Mouse (Mus musculus): ENCODE results near the gene Ammecr1. TPM values are rescaled to one million over a fixed set of nuclear protein-coding genes. Genes with fewer than 3 reads are reported as not detected.

Gene Ammecr1
- total RNA-seq, 4 experiments from 2014 or later, result 2.8 to 3.4 (median 3.1) TPM

DNA sequence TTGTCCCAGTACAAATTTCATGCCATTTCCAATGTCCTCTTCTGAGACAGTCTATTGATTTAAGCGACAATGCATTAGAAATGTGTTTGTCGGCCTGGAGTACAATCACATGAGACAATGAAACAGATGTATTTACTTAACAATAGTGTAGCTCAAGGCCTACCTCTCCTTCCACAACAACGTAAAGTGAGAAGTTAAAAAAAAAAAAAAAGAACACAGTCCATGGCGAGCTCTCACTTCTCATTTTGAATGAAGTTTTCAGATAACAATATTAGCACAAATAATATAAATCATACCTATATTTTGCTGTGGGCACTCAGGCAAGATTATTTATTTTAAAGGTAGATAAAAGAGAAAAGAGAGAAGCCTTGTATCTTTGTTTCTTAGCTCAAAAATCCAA is 49.8 kb downstream of the Ammecr1 start:
- no peak for DNase-seq (ENCODE audit: low spot score in 2 of 2)

DNA sequence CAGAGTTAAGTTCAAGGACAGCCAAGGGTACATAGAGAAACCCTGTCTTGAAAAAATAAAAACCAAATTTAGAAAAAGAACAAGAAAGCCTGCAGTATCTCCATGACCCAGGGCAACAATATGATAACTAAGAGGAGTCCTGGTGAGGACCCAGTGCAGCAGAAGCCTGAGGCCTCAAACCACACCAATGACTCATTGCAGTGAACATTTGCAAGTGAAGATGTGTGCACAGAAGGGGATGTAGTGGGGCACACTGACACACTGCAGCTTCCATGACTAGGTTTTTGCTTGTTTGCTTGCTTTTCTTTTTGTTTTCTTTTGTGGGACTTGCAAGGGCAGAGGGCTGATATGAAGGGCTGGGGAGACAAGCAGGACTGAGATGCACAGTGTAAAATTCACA is 52.3 kb downstream of the Ammecr1 start:
- DNase-seq (ENCODE audit: low spot score in 2 of 2), result no peak

GRCm38 (mm10) chrX:142903854-142904253 is 62.7 kb downstream of the Ammecr1 start:
- DNase-seq (ENCODE audit: low spot score in 2 of 2), result no peak

DNA sequence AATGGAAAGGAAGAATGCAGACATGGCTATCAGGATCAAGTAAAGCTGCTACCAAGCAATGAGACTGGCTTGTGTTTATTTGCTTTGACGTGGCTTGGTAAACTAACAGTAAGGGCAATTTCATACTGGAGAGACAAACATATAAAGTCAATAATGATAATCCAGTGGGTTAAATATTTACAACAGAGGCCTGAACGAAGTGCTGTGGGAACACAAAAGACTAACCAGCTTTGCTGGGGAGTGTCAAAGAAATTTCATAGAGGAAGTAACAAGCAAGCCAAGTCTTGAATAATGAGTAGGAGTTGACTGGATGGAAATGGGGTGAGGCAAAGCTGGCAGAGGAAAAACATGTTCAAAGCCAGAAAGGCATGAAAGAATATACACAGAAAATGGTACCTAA is 63.9 kb downstream of the Ammecr1 start:
- DNase-seq (ENCODE audit: low spot score in 2 of 2), result no peak

DNA sequence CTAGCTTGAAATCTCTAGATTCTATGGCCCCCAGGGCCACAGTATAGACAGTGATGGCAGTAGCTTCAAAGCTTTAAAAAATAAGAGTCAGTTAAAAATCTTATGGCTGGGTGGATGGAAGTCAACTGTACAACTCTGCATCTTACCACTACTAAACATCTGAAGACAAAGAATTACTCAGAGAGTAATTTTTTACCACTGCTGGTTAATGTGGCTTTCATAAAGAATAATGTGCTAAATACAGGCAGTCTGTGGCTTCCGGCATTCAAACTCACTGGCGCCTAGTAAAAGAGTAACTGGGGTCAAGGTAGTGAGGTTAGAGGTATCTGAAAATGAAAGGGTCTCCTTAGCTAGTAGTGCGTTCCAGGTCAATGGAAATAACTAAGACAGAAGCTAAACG is 64.6 kb downstream of the Ammecr1 start:
- no peak for DNase-seq (ENCODE audit: low spot score in 2 of 2)

DNA sequence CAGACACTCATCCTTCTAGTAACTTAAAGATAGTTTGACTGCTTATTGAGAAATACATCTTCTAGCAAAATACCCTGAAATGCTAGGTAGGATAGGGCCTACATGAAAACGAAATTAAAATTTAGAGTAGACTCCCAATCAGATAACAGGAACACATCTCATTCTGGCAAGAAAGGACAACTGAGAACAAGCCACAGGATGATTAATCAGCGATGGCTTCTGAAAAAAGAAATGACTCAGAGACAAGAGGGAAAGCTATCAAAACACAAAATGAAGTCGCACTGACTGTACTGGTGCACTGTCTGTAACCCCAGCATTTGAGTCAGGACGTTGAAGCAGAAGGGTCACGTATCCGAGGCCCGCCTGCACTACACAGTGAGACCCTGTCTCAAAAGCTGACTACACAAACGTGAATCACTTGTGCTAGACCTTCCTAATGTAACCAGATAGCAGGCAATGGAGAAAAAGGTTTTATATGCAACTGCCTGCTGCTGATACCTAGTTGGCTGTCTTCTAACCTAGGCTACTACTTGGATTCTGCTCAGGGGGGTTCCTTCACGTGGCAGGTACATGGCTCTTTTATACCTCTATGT is 68.1 kb downstream of the Ammecr1 start:
- no peak for DNase-seq (ENCODE audit: low spot score in 2 of 2)

GRCm38 (mm10) chrX:142897477-142898000 is 69.0 kb downstream of the Ammecr1 start:
- DNase-seq (ENCODE audit: low spot score in 2 of 2), result no peak

DNA sequence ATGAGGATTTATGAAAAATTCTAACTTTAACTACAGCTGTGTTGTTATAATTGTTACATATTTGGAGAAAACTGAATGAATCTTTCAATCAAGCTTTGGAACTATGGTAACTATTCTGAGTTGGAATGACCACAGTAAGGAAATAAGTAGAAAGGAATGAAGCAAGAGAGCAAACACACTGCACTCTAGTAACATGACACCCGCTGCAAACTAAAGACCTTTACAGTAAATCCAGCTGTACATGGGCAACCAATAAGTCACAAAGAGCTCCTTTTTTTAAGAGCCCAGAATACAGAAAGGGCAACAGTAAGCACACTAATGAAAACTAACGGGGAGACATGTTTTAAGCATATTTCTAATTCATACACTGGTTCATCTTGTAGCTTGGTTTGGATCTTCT is 71.2 kb downstream of the Ammecr1 start:
- DNase-seq (ENCODE audit: low spot score in 2 of 2), result no peak

DNA sequence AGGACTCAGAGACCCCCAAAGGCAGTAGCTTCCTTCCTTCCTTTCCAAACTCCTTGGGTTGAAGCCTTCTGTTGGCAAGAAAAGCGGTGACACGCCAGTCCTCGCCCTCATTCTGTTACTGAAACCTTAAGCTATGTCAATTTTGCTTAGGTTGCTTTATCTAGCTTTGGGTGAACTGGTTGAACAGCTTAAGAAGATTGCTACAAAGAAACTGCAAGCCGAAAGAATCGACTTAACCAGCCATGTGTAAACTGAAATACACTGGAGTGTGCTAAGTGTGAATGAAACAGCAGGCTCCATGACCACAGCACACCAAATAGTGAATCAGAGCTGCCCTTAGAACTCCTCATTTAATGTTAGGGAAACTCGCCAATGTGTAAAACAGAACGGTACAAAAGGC is 80.6 kb downstream of the Ammecr1 start:
- no peak for DNase-seq (ENCODE audit: low spot score in 2 of 2)

DNA sequence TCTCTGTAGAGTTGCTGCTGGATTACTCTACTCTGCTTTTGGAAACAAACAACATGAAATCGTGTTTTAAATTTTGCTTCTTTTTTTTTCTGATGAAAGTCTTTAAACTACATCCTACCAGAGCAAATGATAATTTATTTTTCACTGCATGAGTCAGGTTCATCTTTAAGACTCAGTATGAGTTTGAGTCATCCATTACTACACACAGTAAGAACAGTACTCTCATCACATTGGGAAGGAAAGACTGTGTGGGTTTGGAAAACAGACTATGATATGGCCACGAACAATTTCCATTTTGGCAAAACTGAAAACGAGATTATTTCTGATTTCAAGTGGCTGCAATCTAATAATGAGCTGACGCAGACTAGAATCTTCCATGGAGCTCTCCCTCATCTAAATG is 82.9 kb downstream of the Ammecr1 start:
- no peak for DNase-seq (ENCODE audit: low spot score in 2 of 2)

- no peak for DNase-seq (ENCODE audit: low spot score in 2 of 2)
These were observed 84.3 kb downstream of the Ammecr1 start for GRCm38 (mm10) chrX:142882255-142882654.

- no peak for DNase-seq (ENCODE audit: low spot score in 2 of 2)
These were observed 96.7 kb downstream of the Ammecr1 start for GRCm38 (mm10) chrX:142869844-142870243.

- DNase-seq (ENCODE audit: low spot score in 2 of 2), result no peak
These were observed 118.5 kb downstream of the Ammecr1 start for GRCm38 (mm10) chrX:142848032-142848431.

DNA sequence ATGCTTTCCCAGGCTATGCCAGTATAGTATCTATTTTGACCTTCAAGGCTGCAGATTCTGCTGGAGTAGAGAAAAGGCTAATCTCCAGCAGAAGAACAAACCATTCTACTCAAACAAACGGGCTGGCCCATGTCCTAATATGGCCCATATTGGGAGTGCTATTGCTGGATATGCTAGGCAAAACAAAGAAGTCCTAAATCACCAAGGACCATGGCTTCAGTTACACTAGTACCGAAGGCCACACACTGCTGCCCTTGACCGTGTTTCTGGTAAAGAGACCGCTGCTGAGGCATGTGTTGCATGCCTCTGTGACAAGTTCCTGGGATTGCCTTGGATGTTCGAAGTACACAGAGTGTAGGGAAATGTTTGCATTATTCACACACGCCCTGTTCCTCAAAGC is 120.3 kb downstream of the Ammecr1 start:
- no peak for DNase-seq (ENCODE audit: low spot score in 2 of 2)

DNA sequence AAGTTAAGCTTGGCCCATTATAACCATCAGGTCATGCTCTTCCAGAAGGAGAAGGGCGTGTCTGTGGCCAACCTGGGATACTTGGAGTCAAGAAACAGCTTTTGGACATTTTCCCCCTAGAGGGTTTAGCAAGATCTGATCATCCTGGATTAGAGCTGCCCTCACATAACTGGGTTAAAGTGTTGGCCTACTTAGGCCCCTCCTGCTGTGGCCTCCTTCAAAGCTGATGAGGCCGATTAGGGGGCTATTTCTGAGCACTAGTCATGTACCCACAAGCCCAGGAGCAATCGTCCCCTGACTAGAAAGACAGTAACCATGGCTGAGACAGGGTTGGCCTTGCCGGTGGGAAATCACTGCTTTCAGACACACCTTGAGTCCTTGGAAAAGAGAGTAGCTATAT is 124.6 kb downstream of the Ammecr1 start:
- DNase-seq (ENCODE audit: low spot score in 2 of 2), result no peak

DNA sequence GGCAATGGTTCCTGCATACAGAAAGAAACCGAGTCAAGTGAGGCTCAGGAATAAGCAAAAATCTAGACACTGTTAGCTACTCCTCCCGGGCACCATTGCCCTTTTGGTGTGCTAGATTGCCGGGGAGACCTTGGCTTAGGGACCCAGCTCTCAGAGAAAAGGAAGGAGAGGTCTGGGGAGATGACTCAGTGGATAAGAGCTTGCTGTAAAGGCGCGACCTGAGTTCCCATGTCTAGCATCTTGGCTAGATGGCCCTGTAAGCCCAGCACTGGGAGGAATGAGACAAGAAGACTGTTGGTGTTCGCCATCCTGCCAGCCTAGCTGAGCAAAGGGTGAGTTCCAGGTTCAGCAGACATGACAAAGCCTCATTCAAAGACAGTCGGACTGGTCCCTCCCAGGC is 127.1 kb downstream of the Ammecr1 start:
- no peak for DNase-seq (ENCODE audit: low spot score in 2 of 2)

DNA sequence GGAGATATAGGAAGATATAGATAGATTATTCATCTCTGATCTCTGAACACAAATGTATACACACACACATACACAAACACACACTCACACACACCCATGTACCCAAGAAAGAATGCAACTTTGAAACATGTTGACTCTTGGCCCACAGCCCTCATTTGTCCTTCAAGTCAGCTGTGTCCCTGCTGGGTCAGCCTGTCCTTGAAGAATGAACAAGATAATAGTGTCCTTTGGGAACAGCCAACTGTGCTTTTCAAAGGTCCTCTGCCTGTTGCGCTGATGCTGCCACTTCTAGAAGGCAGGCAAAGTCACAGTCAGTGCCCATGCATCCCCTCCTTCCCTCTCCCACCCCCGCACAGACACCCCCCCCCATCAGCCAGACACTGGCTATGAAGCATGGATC is 127.7 kb downstream of the Ammecr1 start:
- no peak for DNase-seq (ENCODE audit: low spot score in 2 of 2)

- DNase-seq (ENCODE audit: low spot score in 2 of 2), result no peak
These were observed 129.2 kb downstream of the Ammecr1 start for GRCm38 (mm10) chrX:142837316-142837715.

GRCm38 (mm10) chrX:142836399-142836798 is 130.1 kb downstream of the Ammecr1 start:
- no peak for DNase-seq (ENCODE audit: low spot score in 2 of 2)

DNA sequence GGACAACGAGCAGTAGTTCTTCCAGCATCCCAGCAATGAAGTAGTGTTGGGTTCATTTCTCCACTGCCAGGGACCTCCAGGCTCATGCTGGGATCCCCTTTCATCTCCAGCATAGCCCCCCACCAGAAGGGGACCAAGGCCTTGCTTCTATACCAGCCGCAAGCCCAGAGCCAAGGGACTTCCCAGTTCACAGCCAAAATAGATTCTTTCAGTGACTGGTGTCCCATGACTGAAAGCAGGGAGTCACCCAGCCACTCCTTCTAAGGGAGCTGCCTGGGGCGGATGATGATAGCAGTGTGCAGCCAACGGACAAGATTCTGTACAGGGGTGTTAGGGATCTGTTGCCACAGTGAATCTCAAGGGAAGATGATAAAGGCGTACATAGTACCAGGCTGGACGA is 131.7 kb downstream of the Ammecr1 start:
- DNase-seq (ENCODE audit: low spot score in 2 of 2), result no peak

DNA sequence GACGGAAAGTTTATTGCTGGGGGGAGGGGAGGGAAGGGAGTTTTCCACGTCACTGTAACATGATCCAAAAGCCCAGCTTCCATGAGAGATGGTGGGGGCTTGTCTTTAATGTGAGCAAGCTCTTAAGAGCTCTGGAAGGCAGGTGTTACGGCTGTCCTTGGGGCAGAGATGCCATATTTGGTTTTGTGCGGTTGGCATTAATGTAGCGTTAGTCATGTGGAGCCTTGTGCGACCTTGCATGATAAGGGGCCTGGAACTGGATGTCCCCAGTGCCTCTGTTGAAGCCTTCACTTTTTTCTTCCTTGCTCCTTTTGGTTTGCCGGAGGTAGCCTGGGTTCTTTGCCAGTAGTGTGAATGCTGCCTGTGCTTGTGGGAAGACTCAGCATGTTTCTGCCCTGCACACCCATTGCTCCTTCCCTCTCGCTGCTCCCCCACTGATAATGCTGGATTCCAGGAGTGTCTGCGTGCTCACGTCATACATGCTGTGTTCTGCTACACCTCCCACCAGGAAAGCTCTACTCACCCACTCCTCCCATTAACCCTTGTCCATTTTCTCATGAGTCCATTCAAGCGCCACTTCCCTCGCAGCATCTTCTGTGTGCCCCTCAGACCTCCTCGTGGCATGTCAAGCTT is 133.2 kb downstream of the Ammecr1 start:
- DNase-seq (ENCODE audit: low spot score in 2 of 2), result no peak

DNA sequence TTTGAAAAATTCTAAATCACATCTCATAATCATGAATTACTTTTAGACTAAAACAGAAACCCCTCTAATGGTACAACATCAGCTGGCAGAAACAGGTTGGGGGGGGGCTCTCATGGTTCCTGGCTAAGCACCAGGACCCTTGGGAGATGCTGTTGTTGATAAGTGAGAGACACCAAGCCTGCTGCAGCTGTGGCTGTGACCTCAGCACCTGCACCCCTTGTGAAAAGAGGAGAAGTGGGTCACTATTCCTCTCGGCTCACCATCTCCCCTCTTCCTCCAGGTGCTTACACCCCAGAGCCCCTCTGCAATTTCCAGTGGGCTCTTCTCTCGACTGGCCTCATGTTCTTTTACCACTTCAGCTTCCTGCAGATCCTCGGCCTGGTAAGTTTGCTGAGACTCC is 134.3 kb downstream of the Ammecr1 start:
- no peak for DNase-seq (ENCODE audit: low spot score in 2 of 2)

DNA sequence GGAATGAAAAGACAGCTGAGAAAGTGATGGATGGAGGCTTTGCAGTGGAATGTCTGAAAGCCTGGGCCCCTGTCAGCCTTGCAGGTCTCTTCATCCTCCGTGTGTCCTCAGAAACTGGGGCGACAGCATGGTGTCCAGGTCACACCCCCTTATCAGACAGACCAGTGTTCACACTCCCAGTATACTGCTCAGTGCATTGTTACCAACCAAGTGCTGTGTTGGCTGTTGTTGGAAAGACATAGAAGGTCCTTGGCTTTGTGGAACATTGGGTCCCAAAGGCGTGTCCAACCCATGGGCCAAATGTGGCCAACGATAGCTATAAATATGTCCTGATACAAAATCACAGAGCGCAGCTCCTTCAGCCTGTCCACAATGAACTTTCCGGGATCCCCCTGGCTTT is 136.0 kb downstream of the Ammecr1 start:
- DNase-seq (ENCODE audit: low spot score in 2 of 2), result no peak
